Mouse (Mus musculus) E14TG2a.4 (cell line): ENCODE results near the gene Etnk1.

Source experiments
- CTCF ChIP-seq: conservative IDR thresholded peaks from 2 replicates; pipeline ENCODE4 v1.5.1; 2014; ENCODE audit warnings: low read length
- NANOG ChIP-seq: IDR thresholded peaks from 2 replicates; pipeline ENCODE4 v1.6.1; 2014; ENCODE audit warnings: borderline replicate concordance, low read length, mixed read lengths

- TF ChIP-seq CTCF (no peak), NANOG (no peak)
Measured at GRCm38 (mm10) chr6:143243191-143243590, 76.2 kb downstream of the Etnk1 start.
